Mouse (Mus musculus) bone marrow, adult 2 months (tissue): ENCODE data around the gene Grid1. TPM values are rescaled to one million over a fixed set of nuclear protein-coding genes. Genes with fewer than 3 reads are reported as not detected.

ENCODE experiments used
- H3K27ac ChIP-seq: fragments of 200-500 bp; 2 replicates; pipeline ENCODE4 v1.5.1; 2012; ENCODE audit warnings: low read depth, mild to moderate bottlenecking, control low read depth, inconsistent platforms, low read length; ENCODE audit not compliant: control insufficient read depth, poor library complexity, insufficient read depth
- H3K4me1 ChIP-seq: fragments of 200-500 bp; 2 replicates; pipeline ENCODE4 v1.6.1; 2011; ENCODE audit warnings: low read length; ENCODE audit not compliant: control insufficient read depth, insufficient read depth
- H3K4me3 ChIP-seq: fragments of 200-500 bp; replicated peaks from 2 replicates; pipeline ENCODE3; 2011; ENCODE audit warnings: mild to moderate bottlenecking, low read depth, low read length, control low read depth; ENCODE audit not compliant: control insufficient read depth
- CTCF ChIP-seq: fragments of 200-500 bp; IDR thresholded peaks from 2 replicates; pipeline ENCODE4 v1.5.1; 2011; ENCODE audit warnings: low read length, control low read depth; ENCODE audit not compliant: control insufficient read depth, insufficient read depth
- POLR2A ChIP-seq: fragments of 200-500 bp; IDR thresholded peaks from 2 replicates; pipeline ENCODE4 v1.6.1; 2011; ENCODE audit warnings: low read depth, mild to moderate bottlenecking, control low read depth, low read length, borderline replicate concordance; ENCODE audit not compliant: control insufficient read depth
- WGBS: fragments of 180-500 bp; shearing (Covaris S2); methylation state at CpG from one replicate; pipeline ENCODE4 v1.1.7; 2018; 5-methylcytosine and 5-hydroxymethylcytosine counted together
- polyA plus RNA-seq: library from polyadenylated mRNA; stranded (reverse); fragments of >200 nt; gene quantifications from 2 replicates; pipeline ENCODE4 v1.2.4, GENCODE M21; 2011; ENCODE audit warnings: low replicate concordance; ENCODE audit not compliant: missing spikeins, insufficient read depth, insufficient read length

Grid1 gene
- polyA plus RNA-seq, 1 experiment, result 0.35 TPM

- TF ChIP-seq POLR2A, result no peak
- no peak for TF ChIP-seq CTCF
- whole genome bisulfite sequencing, result 42% methylated on average over 8 of the region's 8 CpGs
- Histone ChIP-seq H3K27ac (no peak overlapping the region), H3K4me3 (no peak overlapping the region), H3K4me1 (no peaks in the 10 kb centered on the region)
Observed at GRCm38 (mm10) chr14:34880431-34881421, 60.8 kb downstream of the Grid1 start.

GRCm38 (mm10) chr14:34884194-34884593, 64.3 kb downstream of the Grid1 start:
- Histone ChIP-seq H3K27ac (no peak overlapping the region), H3K4me1 (no peaks in the 10 kb centered on the region), H3K4me3 (no peak overlapping the region)
- 86% methylated on average over 11 of the region's 11 CpGs for WGBS
- no peak for TF ChIP-seq CTCF
- TF ChIP-seq POLR2A, result no peak

GRCm38 (mm10) chr14:34884611-34885010, 64.7 kb downstream of the Grid1 start:
- H3K27ac ChIP-seq, result no peak overlapping the region
- 85% methylated on average over 3 of the region's 3 CpGs for WGBS
- TF ChIP-seq CTCF, result no peak
- no peak for TF ChIP-seq POLR2A
- no peaks in the 10 kb centered on the region for H3K4me1 ChIP-seq
- no peak overlapping the region for H3K4me3 ChIP-seq

GRCm38 (mm10) chr14:34891769-34892532, 72.0 kb downstream of the Grid1 start:
- H3K4me3 ChIP-seq, result no peak overlapping the region
- no peaks in the 10 kb centered on the region for H3K4me1 ChIP-seq
- TF ChIP-seq POLR2A, result no peak
- TF ChIP-seq CTCF, result no peak
- 19% methylated on average over 6 of the region's 6 CpGs for WGBS
- no peak overlapping the region for H3K27ac ChIP-seq

- Histone ChIP-seq H3K4me3 (no peak overlapping the region), H3K4me1 (no peaks in the 10 kb centered on the region), H3K27ac (no peak overlapping the region)
- no peak for TF ChIP-seq CTCF
- TF ChIP-seq POLR2A, result no peak
- 15% methylated on average over 33 of the region's 33 CpGs for WGBS
Observed at GRCm38 (mm10) chr14:34896253-34896982, 76.5 kb downstream of the Grid1 start.

- 69% methylated on average over 4 of the region's 4 CpGs for WGBS
- Histone ChIP-seq H3K4me3 (no peak overlapping the region), H3K27ac (no peak overlapping the region), H3K4me1 (no peaks in the 10 kb centered on the region)
- TF ChIP-seq POLR2A, result no peak
- TF ChIP-seq CTCF, result no peak
Observed at GRCm38 (mm10) chr14:34903854-34904253, 83.9 kb downstream of the Grid1 start.

GRCm38 (mm10) chr14:34905697-34906096, 85.8 kb downstream of the Grid1 start:
- no peak overlapping the region for H3K27ac ChIP-seq
- TF ChIP-seq POLR2A (no peak), CTCF (no peak)
- no peak overlapping the region for H3K4me3 ChIP-seq
- WGBS, result 40% methylated on average over 2 of the region's 2 CpGs
- no peaks in the 10 kb centered on the region for H3K4me1 ChIP-seq
